Mouse (Mus musculus) heart, embryonic 16.5 days (tissue): ENCODE results near the gene Rasl10a. TPM values are rescaled to one million over a fixed set of nuclear protein-coding genes. Genes with fewer than 3 reads are reported as not detected.
"Not testable (repeated sequence)": the region's sequence is repeated elsewhere in the genome, so short reads cannot be mapped to it uniquely, and the experiment has no call there.

Experiments
- ATAC-seq: fragments of 200-750 bp; cut with Nextera tagmentation; replicated peaks from 2 replicates; pipeline ENCODE4 v1.8.0; 2017; ENCODE audit warnings: moderate number of reproducible peaks; ENCODE audit not compliant: insufficient read depth, low FRiP score; ENCODE audit errors: extremely low read depth
- H3K27ac ChIP-seq: fragments of 300-500 bp; sonication (generic); 2 replicates; pipeline ENCODE4 v1.5.1; 2014; ENCODE audit warnings: mild to moderate bottlenecking, low read length, control low read depth, moderate library complexity
- H3K27me3 ChIP-seq: fragments of 300-500 bp; sonication (generic); 2 replicates; pipeline ENCODE4 v1.6.1; 2014; ENCODE audit warnings: low read length, mixed read lengths; ENCODE audit not compliant: control insufficient read depth, insufficient read depth
- H3K36me3 ChIP-seq: fragments of 300-500 bp; sonication (generic); 2 replicates; pipeline ENCODE4 v1.6.1; 2014; ENCODE audit not compliant: control insufficient read depth, insufficient read depth
- H3K4me1 ChIP-seq: fragments of 300-500 bp; sonication (generic); 2 replicates; pipeline ENCODE4 v1.6.1; 2014; ENCODE audit warnings: low read length, mixed read lengths; ENCODE audit not compliant: control insufficient read depth, insufficient read depth
- H3K4me2 ChIP-seq: fragments of 300-500 bp; sonication (generic); 2 replicates; pipeline ENCODE4 v1.6.1; 2014; ENCODE audit warnings: low read depth, mild to moderate bottlenecking, control low read depth, low read length
- H3K4me3 ChIP-seq: fragments of 300-500 bp; sonication (generic); 2 replicates; pipeline ENCODE4 v1.5.1; 2014; ENCODE audit warnings: mild to moderate bottlenecking, control low read depth, low read length
- H3K9ac ChIP-seq: fragments of 300-500 bp; sonication (generic); 2 replicates; pipeline ENCODE4 v1.6.1; 2014; ENCODE audit warnings: low read length, control low read depth
- H3K9me3 ChIP-seq: fragments of 300-500 bp; sonication (generic); replicated peaks from 2 replicates; pipeline ENCODE4 v1.6.1; 2016; ENCODE audit warnings: low read length; ENCODE audit not compliant: control insufficient read depth
- WGBS: fragments of 180-500 bp; shearing (Covaris S2); extraction: QIAGEN DNeasy Blood & Tissue Kit; methylation state at CpG from one replicate; pipeline ENCODE4 v1.1.7; 2014; 5-methylcytosine and 5-hydroxymethylcytosine counted together
- polyA plus RNA-seq: library from polyadenylated mRNA; unstranded; fragments of >200 nt; fragmentation: Nextera tagmentation; extraction: Ambion mirVana; gene quantifications from 2 replicates; pipeline ENCODE4 v1.2.1, GENCODE M21; 2015

Rasl10a gene
- polyA plus RNA-seq, 1 experiment from 2014 or later = 1.4 TPM

DNA sequence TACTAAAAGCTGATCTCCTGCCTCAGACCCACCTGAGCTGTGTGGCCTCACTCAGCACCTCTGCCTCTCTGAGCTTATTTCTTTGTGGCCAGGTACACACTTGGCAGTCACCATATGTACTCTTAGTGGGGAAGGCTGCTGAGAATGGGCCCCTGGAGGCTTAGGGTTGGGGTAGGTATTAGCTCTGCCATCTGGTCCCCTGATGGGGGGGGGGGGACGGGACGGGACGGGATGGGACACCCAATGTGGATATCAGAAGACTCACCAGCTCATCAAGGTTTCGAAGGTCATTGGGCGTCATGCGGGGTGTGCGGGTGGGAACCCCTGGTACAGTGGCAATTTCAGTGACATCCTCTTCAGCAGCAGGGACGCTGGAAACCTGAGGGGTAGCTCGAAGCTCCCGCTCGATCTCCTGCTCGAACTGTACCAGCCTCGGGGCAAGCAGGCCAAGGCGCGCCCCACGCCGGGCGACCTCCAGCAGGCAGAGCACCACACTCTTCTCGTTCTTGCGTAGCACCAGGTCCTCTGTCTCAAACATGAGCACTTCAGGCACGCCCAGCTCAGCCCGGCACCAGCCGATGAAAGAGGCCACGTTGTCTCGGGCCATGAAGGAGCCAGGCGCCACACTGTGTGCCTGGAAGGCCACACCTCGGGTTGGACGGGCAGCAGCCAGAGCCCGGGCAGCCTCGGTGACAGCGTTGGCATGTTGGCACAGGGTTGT lies 5.8 kb downstream of the Rasl10a start:
- no peak overlapping the region for H3K27ac ChIP-seq
- H3K4me2 ChIP-seq = peak overlapping the region; percentile 88
- H3K27me3 ChIP-seq = peaks cover 31% of the 10 kb centered on the region
- no peak for ATAC-seq
- H3K4me3 ChIP-seq = peak overlapping the region; percentile 66
- WGBS = 67% methylated on average over 31 of the region's 31 CpGs
- H3K9ac ChIP-seq = peak overlapping the region; percentile 53
- no peaks in the 10 kb centered on the region for H3K9me3 ChIP-seq
- peaks cover 46% of the 10 kb centered on the region for H3K4me1 ChIP-seq
- peaks cover 7% of the 10 kb centered on the region for H3K36me3 ChIP-seq

GRCm38 (mm10) chr11:5064282-5065055 lies 6.5 kb downstream of the Rasl10a start:
- Histone ChIP-seq H3K27me3 (peaks cover 26% of the 10 kb centered on the region), H3K36me3 (peaks cover 15% of the 10 kb centered on the region), H3K9ac (peak overlapping the region; percentile 83), H3K27ac (no peak overlapping the region), H3K9me3 (no peaks in the 10 kb centered on the region), H3K4me1 (peaks cover 44% of the 10 kb centered on the region), H3K4me3 (peak overlapping the region; percentile 66), H3K4me2 (peak overlapping the region; percentile 88)
- ATAC-seq = no peak
- 19% methylated on average over 38 of the region's 38 CpGs for WGBS

GRCm38 (mm10) chr11:5065056-5065821 lies 7.3 kb downstream of the Rasl10a start, which contains the start of gene Gas2l1:
Gas2l1 (minus strand) TSS chr11:5065327.
- Histone ChIP-seq H3K4me1 (peaks cover 39% of the 10 kb centered on the region), H3K9me3 (no peaks in the 10 kb centered on the region), H3K27ac (peak within 1 kb of the TSS; percentile 49; the same call in 1 of the 2 replicates), H3K4me3 (peak within 1 kb of the TSS; percentile 66), H3K4me2 (peak within 1 kb of the TSS; percentile 88), H3K36me3 (peaks cover 19% of the 10 kb centered on the region), H3K9ac (peak within 1 kb of the TSS; percentile 83), H3K27me3 (peaks cover 18% of the 10 kb centered on the region)
- under 1% methylated on average over 48 of the region's 50 CpGs for WGBS
- ATAC-seq = peak; percentile 86

GRCm38 (mm10) chr11:5067063-5067462 lies 9.1 kb downstream of the Rasl10a start:
- peaks cover 37% of the 10 kb centered on the region for H3K36me3 ChIP-seq
- no peak overlapping the region for H3K27ac ChIP-seq
- no peak for ATAC-seq
- no peak overlapping the region for H3K4me2 ChIP-seq
- H3K9ac ChIP-seq = no peak overlapping the region
- no peaks in the 10 kb centered on the region for H3K9me3 ChIP-seq
- peaks cover 28% of the 10 kb centered on the region for H3K4me1 ChIP-seq
- peaks cover 6% of the 10 kb centered on the region for H3K27me3 ChIP-seq
- H3K4me3 ChIP-seq = no peak overlapping the region

DNA sequence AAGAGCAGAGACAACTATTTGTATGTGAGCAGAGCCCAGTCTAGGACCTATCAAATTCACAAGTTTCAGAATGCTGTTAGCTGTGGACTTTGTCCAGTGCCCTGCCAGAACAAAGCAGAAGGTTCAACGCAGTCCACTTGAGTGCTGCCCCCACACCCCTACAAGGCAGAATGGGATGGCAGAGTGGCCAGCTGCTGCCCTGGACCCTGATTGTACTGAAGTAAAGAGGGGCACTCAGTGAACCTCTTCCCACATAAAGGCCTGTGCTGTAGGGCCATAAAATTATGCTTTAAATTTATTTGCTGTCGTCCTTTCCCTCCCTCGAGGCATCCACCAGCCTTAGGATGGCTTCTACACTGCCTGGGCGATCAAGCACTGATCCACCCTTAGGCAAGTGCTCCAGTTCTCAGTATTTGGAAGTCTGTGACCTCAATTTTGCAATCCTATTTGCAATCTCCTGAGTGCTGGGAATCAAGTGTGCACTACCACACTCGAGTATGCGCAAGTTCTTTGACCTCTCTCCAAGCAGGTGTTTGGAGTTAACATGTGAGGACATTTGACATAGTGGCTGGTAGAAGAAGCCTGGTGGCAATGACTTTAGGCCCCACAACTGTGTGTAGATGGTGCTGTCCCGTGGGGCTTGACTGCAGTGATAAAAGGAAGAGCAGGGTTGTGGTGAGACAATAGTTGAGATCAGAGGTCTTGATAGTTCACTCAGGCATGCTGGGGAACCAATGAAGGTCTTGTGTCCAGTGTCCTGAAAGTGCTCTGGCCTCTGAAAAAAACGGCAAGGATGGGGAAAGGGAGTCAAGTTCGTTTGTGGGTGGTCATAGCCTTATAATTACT lies 10.4 kb downstream of the Rasl10a start:
- H3K9me3 ChIP-seq = no peaks in the 10 kb centered on the region
- no peak for ATAC-seq
- peaks cover 48% of the 10 kb centered on the region for H3K36me3 ChIP-seq
- no peak overlapping the region for H3K27ac ChIP-seq
- no peaks in the 10 kb centered on the region for H3K27me3 ChIP-seq
- H3K9ac ChIP-seq = no peak overlapping the region
- WGBS = 81% methylated on average over 9 of the region's 9 CpGs
- peaks cover 18% of the 10 kb centered on the region for H3K4me1 ChIP-seq
- no peak overlapping the region for H3K4me3 ChIP-seq
- H3K4me2 ChIP-seq = no peak overlapping the region

GRCm38 (mm10) chr11:5074882-5075281 lies 17.0 kb downstream of the Rasl10a start:
- 66% methylated on average over 4 of the region's 4 CpGs for WGBS
- Histone ChIP-seq H3K4me3 (no peak overlapping the region), H3K36me3 (peaks cover 64% of the 10 kb centered on the region), H3K4me2 (no peak overlapping the region), H3K27ac (no peak overlapping the region), H3K9ac (no peak overlapping the region), H3K27me3 (no peaks in the 10 kb centered on the region), H3K4me1 (no peaks in the 10 kb centered on the region), H3K9me3 (no peaks in the 10 kb centered on the region)
- ATAC-seq = no peak

GRCm38 (mm10) chr11:5075760-5076159 lies 17.8 kb downstream of the Rasl10a start:
- Histone ChIP-seq H3K4me3 (no peak overlapping the region), H3K36me3 (peaks cover 61% of the 10 kb centered on the region), H3K9me3 (no peaks in the 10 kb centered on the region), H3K9ac (no peak overlapping the region), H3K27me3 (no peaks in the 10 kb centered on the region), H3K27ac (no peak overlapping the region), H3K4me2 (no peak overlapping the region), H3K4me1 (no peaks in the 10 kb centered on the region)
- ATAC-seq = no peak

DNA sequence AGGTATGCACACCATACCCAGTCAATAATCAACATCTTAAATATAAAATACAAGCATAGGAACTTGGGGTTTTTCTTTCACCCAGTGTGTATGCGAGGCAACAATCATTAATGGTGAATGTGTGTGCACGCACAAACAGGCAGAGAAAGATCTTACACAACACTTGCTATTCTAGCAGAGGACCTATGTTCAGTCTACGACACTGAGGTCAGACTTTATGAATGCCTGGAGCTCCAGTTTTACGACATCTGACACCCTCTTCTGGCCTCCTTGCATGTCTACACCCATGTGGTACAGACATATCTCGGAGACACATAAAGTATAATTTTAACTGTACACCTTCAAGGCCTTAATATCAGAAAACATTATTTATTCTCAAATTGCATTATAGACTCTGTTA lies 18.9 kb downstream of the Rasl10a start:
- H3K9ac ChIP-seq, ATAC-seq, H3K4me2 ChIP-seq, H3K9me3 ChIP-seq, H3K27ac ChIP-seq, H3K27me3 ChIP-seq, H3K4me1 ChIP-seq, H3K4me3 ChIP-seq: not testable (repeated sequence)
- 81% methylated on average over 4 of the region's 5 CpGs for WGBS
- peaks cover 58% of the 10 kb centered on the region for H3K36me3 ChIP-seq
